Mouse (Mus musculus): ENCODE data around the gene Prune1.

GRCm38 (mm10) chr3:95241498-95241897 lies 40.4 kb downstream of the Prune1 start, which contains the start of gene Gm128:
- TF ChIP-seq CTCF (IDR thresholded peaks at IDR 0.05; ENCODE audit: insufficient read depth, low read length) (no peak), POLR2A (IDR thresholded peaks at IDR 0.05; ENCODE audit: borderline replicate concordance, extremely low read depth, low read depth, low read length) (no peak)

Data from lung, adult 2 months (tissue).